Mouse (Mus musculus): ENCODE measurements around the gene Gm8871. TPM values are rescaled to one million over a fixed set of nuclear protein-coding genes. Genes with fewer than 3 reads are reported as not detected.
"Not testable (repeated sequence)": the region's sequence is repeated elsewhere in the genome, so short reads cannot be mapped to it uniquely, and the experiment has no call there.

Gm8871 gene
- not detected in 2 replicates for polyA plus RNA-seq (2014; fragmentation: Nextera tagmentation; extraction: Ambion mirVana)

DNA sequence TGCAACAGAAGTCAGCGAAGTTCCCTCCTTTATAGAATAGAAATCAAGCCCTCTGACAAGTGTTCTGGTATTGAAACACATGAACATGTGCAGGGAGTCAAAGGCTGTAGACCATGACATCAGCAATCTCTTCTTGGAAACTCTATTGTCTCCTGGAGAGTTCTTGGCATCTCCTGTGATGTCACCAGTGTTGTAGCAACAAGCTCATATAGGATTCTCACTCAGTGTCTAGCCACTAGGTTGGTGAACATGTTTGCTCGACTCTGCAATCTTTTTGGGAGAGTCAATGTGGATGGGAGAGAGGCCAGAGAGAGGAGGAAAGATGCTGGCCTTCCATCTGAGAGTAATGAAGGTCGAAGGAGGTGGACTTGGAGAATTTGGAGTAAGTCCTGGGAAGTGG lies at the start of gene Gm8871, which contains the start of gene Gm8857:
TSS of gene Gm8871 (plus strand) at position 301 of the 400 bp plus-strand sequence.
TSS of gene Gm8857 (plus strand) at position 303 of the 400 bp plus-strand sequence.
- H3K4me3 ChIP-seq (ENCODE audit: low read depth, low read length); ATAC-seq (replicated peaks; ENCODE audit: low FRiP score); H3K27me3 ChIP-seq (replicated peaks; ENCODE audit: control insufficient read depth, insufficient read depth, low read length); H3K9ac ChIP-seq (ENCODE audit: low read depth, low read length); H3K9me3 ChIP-seq (ENCODE audit: control insufficient read depth, low read length); H3K4me2 ChIP-seq; H3K4me1 ChIP-seq (replicated peaks; ENCODE audit: control insufficient read depth, insufficient read depth, low read length); DNase-seq (ENCODE audit: low spot score); H3K36me3 ChIP-seq (ENCODE audit: control insufficient read depth, insufficient read depth, low read length); H3K27ac ChIP-seq (ENCODE audit: low read depth, low read length): not testable (repeated sequence)
- 40% methylated on average over 2 of the region's 3 CpGs for WGBS

- not testable (repeated sequence) for H3K9me3 ChIP-seq (ENCODE audit: control insufficient read depth, low read length); DNase-seq (ENCODE audit: low spot score); H3K9ac ChIP-seq (ENCODE audit: low read depth, low read length); H3K4me1 ChIP-seq (replicated peaks; ENCODE audit: control insufficient read depth, insufficient read depth, low read length); H3K4me3 ChIP-seq (ENCODE audit: low read depth, low read length); ATAC-seq (replicated peaks; ENCODE audit: low FRiP score); H3K27me3 ChIP-seq (replicated peaks; ENCODE audit: control insufficient read depth, insufficient read depth, low read length); H3K4me2 ChIP-seq; H3K27ac ChIP-seq (ENCODE audit: low read depth, low read length); H3K36me3 ChIP-seq (ENCODE audit: control insufficient read depth, insufficient read depth, low read length)
- 60% methylated on average over 1 of the region's 2 CpGs for WGBS
Measured at GRCm38 (mm10) chr5:10953512-10953911, 5.9 kb downstream of the Gm8871 start.

GRCm38 (mm10) chr5:10958057-10958456 lies 10.5 kb downstream of the Gm8871 start:
- not testable (repeated sequence) for H3K36me3 ChIP-seq (ENCODE audit: control insufficient read depth, insufficient read depth, low read length); H3K4me1 ChIP-seq (replicated peaks; ENCODE audit: control insufficient read depth, insufficient read depth, low read length); H3K4me3 ChIP-seq (ENCODE audit: low read depth, low read length); DNase-seq (ENCODE audit: low spot score); H3K27ac ChIP-seq (ENCODE audit: low read depth, low read length); ATAC-seq (replicated peaks; ENCODE audit: low FRiP score); H3K9me3 ChIP-seq (ENCODE audit: control insufficient read depth, low read length); H3K4me2 ChIP-seq; H3K9ac ChIP-seq (ENCODE audit: low read depth, low read length); H3K27me3 ChIP-seq (replicated peaks; ENCODE audit: control insufficient read depth, insufficient read depth, low read length)
- WGBS = 88% methylated on average over 4 of the region's 8 CpGs

Other genes starting within 250 kb of the Gm8871 start
- gene Gm8857, start within 50 bp of the Gm8871 start, polyA plus RNA-seq (2014; fragmentation: Nextera tagmentation; extraction: Ambion mirVana) = not detected in 2 replicates
- gene Gm8879, start 179.8 kb downstream of the Gm8871 start, polyA plus RNA-seq (2014; fragmentation: Nextera tagmentation; extraction: Ambion mirVana) = not detected in 2 replicates
- gene Gm5861, start 235.3 kb downstream of the Gm8871 start, polyA plus RNA-seq (2014; fragmentation: Nextera tagmentation; extraction: Ambion mirVana) = not detected in 2 replicates

All from liver, embryonic 11.5 days (tissue).